Mouse (Mus musculus): ENCODE measurements around the gene Rassf4. TPM values are rescaled to one million over a fixed set of nuclear protein-coding genes. Genes with fewer than 3 reads are reported as not detected.
A peak's percentile ranks its signal among the peaks of the same experiment; 100 is the strongest.
"Not testable (repeated sequence)": the region's sequence is repeated elsewhere in the genome, so short reads cannot be mapped to it uniquely, and the experiment has no call there.

Rassf4 gene
- polyA plus RNA-seq, 1 experiment from 2014 or later = 6.1 TPM

- no peaks in the 10 kb centered on the region for H3K9me3 ChIP-seq (replicated peaks)
- H3K27me3 ChIP-seq = no peaks in the 10 kb centered on the region
- ATAC-seq (replicated peaks; ENCODE audit: low FRiP score) = no peak
- H3K36me3 ChIP-seq = no peaks in the 10 kb centered on the region
- H3K4me2 ChIP-seq = no peak overlapping the region
- no peak overlapping the region for H3K4me3 ChIP-seq (replicated peaks)
- 92% methylated on average over 17 of the region's 17 CpGs for WGBS
- H3K4me1 ChIP-seq = peaks cover 19% of the 10 kb centered on the region
- H3K9ac ChIP-seq = no peak overlapping the region
- H3K27ac ChIP-seq = no peak overlapping the region
Measured at GRCm38 (mm10) chr6:116633741-116634695, 39.7 kb downstream of the Rassf4 start.

GRCm38 (mm10) chr6:116632129-116632528, 41.6 kb downstream of the Rassf4 start:
- Histone ChIP-seq H3K4me1 (peaks cover 21% of the 10 kb centered on the region), H3K4me3 (replicated peaks) (no peak overlapping the region), H3K4me2 (no peak overlapping the region), H3K27ac (no peak overlapping the region), H3K9me3 (replicated peaks) (no peaks in the 10 kb centered on the region), H3K27me3 (no peaks in the 10 kb centered on the region), H3K9ac (no peak overlapping the region), H3K36me3 (peaks cover under 1% of the 10 kb centered on the region; the same call in 1 of the 2 replicates)
- 45% methylated on average over 1 of the region's 1 CpGs for WGBS
- no peak for ATAC-seq (replicated peaks; ENCODE audit: low FRiP score)

- Histone ChIP-seq H3K36me3 (peaks cover 19% of the 10 kb centered on the region), H3K27me3 (no peaks in the 10 kb centered on the region), H3K4me1 (peaks cover 8% of the 10 kb centered on the region), H3K27ac (no peak overlapping the region), H3K4me2 (no peak overlapping the region), H3K9me3 (replicated peaks) (no peaks in the 10 kb centered on the region), H3K9ac (no peak overlapping the region), H3K4me3 (replicated peaks) (no peak overlapping the region)
- no peak for ATAC-seq (replicated peaks; ENCODE audit: low FRiP score)
- WGBS = 91% methylated on average over 10 of the region's 10 CpGs
Measured at GRCm38 (mm10) chr6:116629766-116630165, 44.0 kb downstream of the Rassf4 start.

- Histone ChIP-seq H3K36me3 (peaks cover 23% of the 10 kb centered on the region), H3K9ac (peak within 1 kb of the TSS; percentile 97), H3K4me1 (peaks cover 7% of the 10 kb centered on the region), H3K4me3 (replicated peaks) (peak within 1 kb of the TSS; percentile 90), H3K4me2 (peak within 1 kb of the TSS; percentile 62), H3K27me3 (no peaks in the 10 kb centered on the region), H3K27ac (peak within 1 kb of the TSS; percentile 94), H3K9me3 (replicated peaks) (no peaks in the 10 kb centered on the region)
- WGBS = under 1% methylated on average over 55 of the region's 56 CpGs
- ATAC-seq (replicated peaks; ENCODE audit: low FRiP score) = peak; percentile 93
Measured at GRCm38 (mm10) chr6:116628539-116629171, 45.1 kb downstream of the Rassf4 start, which contains the start of gene Zfp422. TSS of gene Zfp422 (minus strand) at chr6:116628999.

GRCm38 (mm10) chr6:116628095-116628494, 45.7 kb downstream of the Rassf4 start:
- ATAC-seq (replicated peaks; ENCODE audit: low FRiP score) = no peak
- peak overlapping the region; percentile 94 for H3K27ac ChIP-seq
- no peaks in the 10 kb centered on the region for H3K27me3 ChIP-seq

GRCm38 (mm10) chr6:116626417-116626816, 47.3 kb downstream of the Rassf4 start:
- H3K9ac ChIP-seq; H3K4me2 ChIP-seq; H3K9me3 ChIP-seq (replicated peaks); H3K27me3 ChIP-seq; ATAC-seq (replicated peaks; ENCODE audit: low FRiP score); H3K4me1 ChIP-seq; H3K27ac ChIP-seq; H3K4me3 ChIP-seq (replicated peaks): not testable (repeated sequence)
- peaks cover 23% of the 10 kb centered on the region for H3K36me3 ChIP-seq
- 98% methylated on average over 9 of the region's 9 CpGs for WGBS

More at GRCm38 (mm10) chr6:116628095-116628494, 45.7 kb downstream of the Rassf4 start:
- peak overlapping the region; percentile 90 for H3K4me3 ChIP-seq (replicated peaks)
- 13% methylated on average over 9 of the region's 9 CpGs for WGBS
- H3K36me3 ChIP-seq = peaks cover 23% of the 10 kb centered on the region
- H3K9ac ChIP-seq = peak overlapping the region; percentile 97
- H3K9me3 ChIP-seq (replicated peaks) = no peaks in the 10 kb centered on the region
- H3K4me2 ChIP-seq = peak overlapping the region; percentile 62
- H3K4me1 ChIP-seq = peaks cover 7% of the 10 kb centered on the region

GRCm38 (mm10) chr6:116621318-116622023, 52.3 kb downstream of the Rassf4 start:
- Histone ChIP-seq H3K27me3 (no peaks in the 10 kb centered on the region), H3K36me3 (peaks cover 16% of the 10 kb centered on the region), H3K4me3 (replicated peaks) (no peak overlapping the region), H3K27ac (no peak overlapping the region), H3K4me2 (no peak overlapping the region), H3K9ac (no peak overlapping the region), H3K4me1 (no peaks in the 10 kb centered on the region), H3K9me3 (replicated peaks) (no peaks in the 10 kb centered on the region)
- ATAC-seq (replicated peaks; ENCODE audit: low FRiP score) = no peak
- 70% methylated on average over 8 of the region's 8 CpGs for WGBS

- Histone ChIP-seq H3K9me3 (replicated peaks) (no peaks in the 10 kb centered on the region), H3K4me1 (no peaks in the 10 kb centered on the region), H3K36me3 (no peaks in the 10 kb centered on the region), H3K27me3 (no peaks in the 10 kb centered on the region), H3K27ac (no peak overlapping the region), H3K4me3 (replicated peaks) (no peak overlapping the region), H3K4me2 (no peak overlapping the region), H3K9ac (no peak overlapping the region)
- ATAC-seq (replicated peaks; ENCODE audit: low FRiP score) = no peak
Measured at GRCm38 (mm10) chr6:116618073-116618472, 55.7 kb downstream of the Rassf4 start.

GRCm38 (mm10) chr6:116615719-116616118, 58.0 kb downstream of the Rassf4 start:
- Histone ChIP-seq H3K36me3 (no peaks in the 10 kb centered on the region), H3K9ac (no peak overlapping the region), H3K27ac (no peak overlapping the region), H3K9me3 (replicated peaks) (no peaks in the 10 kb centered on the region), H3K4me1 (no peaks in the 10 kb centered on the region), H3K27me3 (no peaks in the 10 kb centered on the region), H3K4me3 (replicated peaks) (no peak overlapping the region), H3K4me2 (no peak overlapping the region)
- 85% methylated on average over 2 of the region's 2 CpGs for WGBS
- no peak for ATAC-seq (replicated peaks; ENCODE audit: low FRiP score)

- no peak overlapping the region for H3K27ac ChIP-seq
- H3K27me3 ChIP-seq = peaks cover 6% of the 10 kb centered on the region; the same call in 1 of the 2 replicates
- H3K9ac ChIP-seq = no peak overlapping the region
- no peaks in the 10 kb centered on the region for H3K4me1 ChIP-seq
- ATAC-seq (replicated peaks; ENCODE audit: low FRiP score) = no peak
- H3K4me2 ChIP-seq = no peak overlapping the region
- H3K36me3 ChIP-seq = no peaks in the 10 kb centered on the region
- no peaks in the 10 kb centered on the region for H3K9me3 ChIP-seq (replicated peaks)
- H3K4me3 ChIP-seq (replicated peaks) = no peak overlapping the region
- WGBS = 42% methylated on average over 4 of the region's 4 CpGs
Measured at GRCm38 (mm10) chr6:116607230-116607629, 66.5 kb downstream of the Rassf4 start.

GRCm38 (mm10) chr6:116600969-116601368, 72.8 kb downstream of the Rassf4 start:
- H3K27ac ChIP-seq; ATAC-seq (replicated peaks; ENCODE audit: low FRiP score); H3K4me1 ChIP-seq; H3K4me3 ChIP-seq (replicated peaks); H3K27me3 ChIP-seq; H3K4me2 ChIP-seq; H3K9me3 ChIP-seq (replicated peaks); H3K9ac ChIP-seq; H3K36me3 ChIP-seq: not testable (repeated sequence)

- 79% methylated on average over 4 of the region's 4 CpGs for WGBS
- Histone ChIP-seq H3K27me3 (no peaks in the 10 kb centered on the region), H3K9ac (no peak within 1 kb of the TSS), H3K9me3 (replicated peaks) (no peaks in the 10 kb centered on the region), H3K4me2 (no peak within 1 kb of the TSS), H3K4me1 (no peaks in the 10 kb centered on the region), H3K36me3 (no peaks in the 10 kb centered on the region), H3K27ac (no peak within 1 kb of the TSS), H3K4me3 (replicated peaks) (no peak within 1 kb of the TSS)
- no peak for ATAC-seq (replicated peaks; ENCODE audit: low FRiP score)
Measured at GRCm38 (mm10) chr6:116584095-116584494, 89.7 kb downstream of the Rassf4 start, which contains the start of gene Olfr215. TSS of gene Olfr215 (minus strand) at chr6:116584195.
